Mouse (Mus musculus) fat pad, adult 2 months (tissue): Measurements from ENCODE around the gene Arel1.

Source experiments
- DNase-seq: peaks from one replicate; pipeline ENCODE4 v3.0.0-alpha.2; 2011; ENCODE audit warnings: low read depth, low spot score; ENCODE audit errors: extremely low read depth

Gene Arel1

DNA sequence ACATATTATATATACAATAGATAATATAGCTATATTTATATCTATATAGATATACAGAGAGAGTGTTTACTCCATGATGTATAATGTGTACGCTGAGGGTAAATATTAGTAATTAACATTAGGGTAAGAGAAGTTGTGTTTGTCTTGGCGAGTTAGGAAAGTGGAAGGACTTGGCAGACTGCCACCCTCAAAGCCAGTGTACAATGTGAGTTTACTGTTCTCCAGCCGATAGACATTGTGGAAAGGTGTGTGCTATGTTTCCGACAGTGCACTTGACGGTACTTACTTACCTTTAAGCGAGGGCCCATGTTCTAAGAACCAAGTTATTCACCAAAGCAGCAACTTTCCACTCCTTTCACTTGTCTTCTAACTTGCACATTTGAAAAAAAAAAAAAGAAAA, 19.9 kb downstream of the Arel1 start:
- no peak for DNase-seq

DNA sequence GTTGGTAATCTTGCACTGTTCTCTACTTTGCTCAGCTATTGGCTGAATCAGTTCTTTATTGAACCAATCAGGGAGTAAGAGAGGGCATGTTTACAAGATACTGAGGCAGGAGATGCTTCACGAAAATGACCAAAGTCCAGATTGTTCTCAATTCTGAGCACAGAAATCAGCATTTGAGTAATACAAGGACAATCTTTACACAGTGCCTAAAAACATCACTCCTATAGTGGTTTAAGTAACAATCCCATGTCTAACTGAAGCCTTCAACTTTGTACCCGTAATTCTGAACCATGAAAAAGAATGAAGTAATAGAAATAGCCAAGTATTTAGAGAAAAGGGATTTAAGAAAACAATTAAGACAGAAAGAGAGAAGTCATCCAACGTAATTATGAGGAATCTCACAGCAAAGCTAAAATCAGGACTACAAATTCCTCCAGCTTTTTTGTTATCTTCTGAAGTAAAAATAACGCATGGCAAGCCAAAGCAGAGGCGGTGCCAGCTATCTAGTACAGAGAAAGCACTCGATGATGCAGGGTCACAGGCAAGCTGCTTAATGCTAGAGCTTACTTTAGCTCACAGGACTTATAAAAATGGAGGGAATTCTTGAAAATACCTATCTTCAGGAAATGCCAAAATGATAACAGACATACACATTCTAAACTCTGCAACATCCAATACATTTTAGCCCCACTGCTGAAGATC, 22.0 kb downstream of the Arel1 start:
- no peak for DNase-seq

DNA sequence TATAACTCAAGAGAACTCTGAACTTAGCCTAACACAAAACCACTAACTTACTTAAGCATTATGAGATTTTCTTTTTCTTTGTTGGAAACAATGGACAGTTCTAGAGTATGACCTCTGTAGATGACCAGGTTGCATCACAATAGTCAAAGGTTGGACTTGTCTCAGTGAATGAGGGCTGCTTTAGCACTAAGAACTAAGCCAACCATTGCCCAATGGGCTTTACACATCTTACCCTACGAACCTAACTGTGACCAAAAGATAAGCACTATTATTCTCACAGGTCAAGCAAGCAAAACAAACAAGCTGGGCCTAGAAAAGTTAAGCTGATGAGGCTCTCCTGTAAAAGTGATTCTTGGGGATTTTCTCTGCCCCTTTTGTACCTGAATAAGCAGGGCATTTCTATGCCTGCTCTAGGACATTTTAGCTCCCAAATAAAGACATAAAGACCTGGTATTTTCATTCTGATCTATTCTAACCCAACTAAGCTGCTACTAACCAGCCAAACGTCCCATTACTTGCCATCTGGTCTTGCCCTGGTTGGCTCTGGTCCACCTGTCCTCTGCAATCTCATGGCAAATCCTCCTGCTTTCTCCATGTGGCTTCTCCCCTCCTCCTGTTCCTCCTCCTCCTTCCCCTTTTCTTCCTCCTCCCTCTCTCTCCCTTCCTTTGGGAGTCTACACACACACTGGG, 22.7 kb downstream of the Arel1 start:
- DNase-seq = peak; percentile 58

DNA sequence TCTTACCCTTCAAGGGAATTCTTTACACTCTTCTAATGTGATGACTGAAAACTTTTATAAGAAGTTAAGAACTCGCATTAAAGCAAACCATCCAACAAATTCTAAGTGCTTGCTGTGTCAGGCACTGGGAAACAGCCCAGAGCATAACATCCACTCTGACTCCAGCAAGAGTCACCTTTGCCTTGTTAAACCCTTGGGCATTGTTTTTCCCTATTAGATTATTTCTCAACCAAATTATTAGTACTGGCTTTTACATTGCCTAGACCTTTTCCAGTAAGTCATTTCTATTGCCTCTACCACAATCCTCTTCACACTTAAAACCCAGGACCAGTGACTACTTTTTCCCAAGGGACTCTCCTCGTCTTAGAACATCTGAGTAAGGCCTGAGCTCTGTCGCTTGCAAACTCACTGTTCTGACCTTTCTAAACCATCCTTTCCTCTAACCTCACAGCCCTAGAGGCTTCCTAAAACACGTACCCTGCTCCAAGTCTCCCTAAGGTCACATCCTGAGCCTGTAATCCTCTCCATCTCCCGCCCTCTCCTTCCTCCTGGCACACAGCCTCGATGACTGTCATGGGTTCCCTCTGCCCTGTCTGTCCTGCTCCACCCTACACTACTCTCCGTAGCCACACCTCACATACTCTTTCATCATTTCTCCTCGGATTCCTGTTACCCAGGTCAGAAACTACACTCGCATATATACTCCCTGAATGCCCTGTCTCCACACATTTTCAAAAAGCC, 25.7 kb downstream of the Arel1 start:
- DNase-seq = peak; percentile 70

DNA sequence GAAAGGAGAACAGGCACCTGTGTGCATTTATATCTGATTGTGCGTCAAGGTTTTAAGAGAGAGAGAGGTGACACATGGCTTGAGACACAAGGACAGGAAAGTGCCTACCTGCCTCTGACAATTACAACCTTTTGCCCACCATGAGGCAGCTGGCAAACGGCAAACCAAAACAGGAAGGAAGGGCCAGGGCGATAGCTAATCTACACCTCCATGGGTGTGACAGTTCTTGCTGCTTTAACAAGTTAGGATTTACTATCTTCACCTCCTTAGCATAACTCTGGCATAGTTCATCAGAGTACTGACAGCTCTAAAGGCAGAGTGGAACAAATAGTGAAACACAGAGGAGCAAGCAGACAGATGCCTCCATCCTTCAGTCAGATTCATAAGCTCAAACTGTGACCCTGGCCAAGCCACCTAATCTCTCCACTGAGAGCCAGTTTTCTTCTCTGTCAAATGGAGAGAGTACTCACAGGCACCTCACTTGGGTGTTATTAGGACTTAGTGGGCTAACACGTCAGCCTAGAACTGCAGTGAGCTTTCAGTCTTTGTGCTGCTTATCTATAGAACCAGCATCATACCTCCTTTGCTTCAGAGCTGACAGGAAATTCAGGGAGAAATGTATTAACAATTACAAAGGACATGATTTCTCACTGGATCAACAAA, 26.4 kb downstream of the Arel1 start:
- DNase-seq = no peak

DNA sequence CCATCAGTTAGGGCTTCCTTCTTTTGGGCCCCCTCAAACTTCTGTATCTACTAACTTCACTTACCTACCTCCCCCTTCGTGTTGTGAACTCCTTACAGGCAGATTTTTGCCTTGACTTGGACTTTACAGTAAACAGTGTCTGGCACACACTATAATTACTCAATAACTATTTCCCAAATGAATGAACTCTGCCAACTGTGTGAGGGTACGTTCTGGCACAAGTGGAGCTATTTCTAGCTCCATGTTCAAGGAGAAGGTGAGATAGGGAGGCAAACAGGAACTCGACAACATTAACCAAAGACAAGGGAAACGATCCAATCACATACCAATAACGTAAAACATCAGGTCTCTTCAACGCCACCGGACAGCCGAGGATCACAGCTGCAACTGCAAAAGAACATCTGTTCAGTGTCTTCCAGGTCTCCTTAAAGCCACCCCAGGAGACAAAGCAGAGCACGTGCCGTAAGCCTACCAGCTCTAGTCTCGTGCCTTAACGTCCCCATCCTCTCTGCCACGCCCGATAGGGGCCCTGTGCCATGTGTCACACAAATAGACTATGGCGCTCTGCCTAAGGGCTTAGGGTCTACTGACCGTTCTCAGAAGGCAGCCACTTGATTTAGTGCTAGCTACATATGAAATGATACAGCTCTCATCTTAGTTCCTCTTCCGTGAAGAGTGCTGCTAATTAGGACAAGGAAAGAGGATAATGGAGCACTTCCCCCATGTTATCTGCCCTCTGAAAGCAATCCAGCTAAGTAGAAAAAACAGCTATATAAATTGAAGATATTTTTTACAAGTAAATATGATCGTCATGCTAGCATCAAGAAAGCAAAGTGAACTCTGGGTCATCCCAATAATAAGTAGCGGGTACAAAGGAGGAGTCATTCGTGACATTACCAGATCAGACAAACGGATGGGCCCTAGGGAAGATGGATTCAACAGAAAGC, 27.4 kb downstream of the Arel1 start:
- DNase-seq = peak; percentile 59

DNA sequence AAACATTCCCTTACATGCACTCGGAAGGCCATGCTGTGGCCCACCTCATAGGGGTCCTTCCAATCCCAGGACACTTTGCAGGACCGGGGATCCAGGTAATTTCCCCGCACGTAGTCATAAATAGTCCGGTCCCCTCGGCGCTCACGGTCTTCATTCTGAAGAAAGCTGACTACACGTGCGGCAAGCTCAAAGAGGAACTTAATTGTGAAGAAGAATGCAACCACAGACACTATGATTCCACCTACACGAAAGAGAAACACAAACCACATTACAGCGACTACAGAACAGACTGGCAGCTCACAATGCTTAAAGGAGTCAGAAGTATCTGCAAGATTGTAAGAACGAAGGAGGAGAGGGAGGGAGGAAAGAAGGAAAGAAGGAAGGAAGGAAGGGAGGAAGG, 29.0 kb downstream of the Arel1 start:
- no peak for DNase-seq

DNA sequence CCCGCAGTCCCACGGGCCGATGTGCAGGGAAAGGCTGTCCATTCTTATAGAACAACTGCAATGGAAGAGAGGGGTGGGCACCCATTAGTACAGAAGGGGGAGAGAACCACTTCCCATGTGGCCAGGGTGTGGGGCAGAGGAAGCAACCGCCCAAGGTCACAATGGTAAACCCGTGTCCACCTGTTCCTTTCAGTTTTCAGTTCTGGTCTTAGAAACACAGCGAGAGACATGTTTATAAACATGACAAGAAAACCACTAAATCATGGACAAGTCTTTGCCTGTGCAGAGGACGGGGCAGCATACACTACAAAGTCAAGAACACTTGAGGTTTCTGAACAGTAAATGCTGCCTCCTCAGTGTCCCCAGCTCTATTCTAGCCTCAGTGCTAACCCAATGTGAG, 30.4 kb downstream of the Arel1 start:
- DNase-seq = no peak

DNA sequence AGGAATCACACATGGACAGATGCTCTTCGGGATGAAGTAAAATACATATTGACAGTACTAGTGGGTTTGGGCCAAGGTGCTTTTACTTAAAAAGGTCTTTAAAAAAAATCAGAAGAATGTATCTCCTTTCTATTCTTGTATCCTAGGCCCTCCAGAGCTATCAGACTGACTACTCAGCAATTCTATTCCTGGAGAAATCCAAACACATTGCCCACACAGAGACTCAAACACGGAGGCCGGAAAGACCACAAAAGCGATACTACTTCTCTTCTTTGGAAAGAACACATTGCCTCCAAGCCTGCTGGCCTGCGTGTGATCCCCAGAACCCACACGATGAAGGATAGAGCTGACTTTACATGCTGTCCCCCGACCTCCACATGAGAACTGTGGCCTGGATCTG, 31.6 kb downstream of the Arel1 start:
- no peak for DNase-seq

DNA sequence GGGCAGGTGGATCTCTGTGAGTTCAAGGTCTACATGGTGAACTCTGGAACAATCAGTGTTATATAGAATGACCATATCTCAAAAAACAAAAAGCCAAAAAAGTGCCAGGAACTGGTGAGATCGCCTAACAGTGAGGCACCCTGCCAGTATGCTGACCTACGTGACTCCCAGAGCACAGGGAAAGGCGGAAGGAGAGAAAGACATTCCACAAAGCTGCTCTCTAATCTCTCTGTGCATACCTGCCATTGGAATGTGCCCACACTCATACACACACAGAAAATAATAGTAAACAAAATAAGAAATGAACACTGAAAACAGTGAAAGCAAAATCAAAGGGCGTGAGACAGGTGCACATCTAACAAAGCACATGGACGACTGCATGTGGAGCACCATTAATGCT, 35.4 kb downstream of the Arel1 start:
- DNase-seq = no peak

DNA sequence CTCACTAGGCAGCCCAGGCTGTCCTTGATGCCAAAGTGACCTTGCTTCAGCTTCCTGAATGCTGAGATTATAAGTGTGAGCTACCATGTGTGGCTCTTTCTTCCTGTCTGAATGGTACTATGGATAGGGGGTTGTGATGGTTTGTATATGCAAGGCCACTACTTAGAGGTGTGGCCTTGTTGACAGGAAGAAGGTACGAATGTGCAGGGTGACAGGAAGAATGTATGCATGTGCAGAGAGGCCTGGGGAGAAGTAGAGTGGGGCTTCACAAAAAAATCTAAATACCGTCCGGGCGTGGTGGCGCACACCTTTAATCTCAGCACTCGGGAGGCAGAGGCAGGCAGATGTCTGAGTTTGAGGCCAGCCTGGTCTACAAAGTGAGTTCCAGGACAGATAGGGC, 38.5 kb downstream of the Arel1 start:
- DNase-seq = no peak

DNA sequence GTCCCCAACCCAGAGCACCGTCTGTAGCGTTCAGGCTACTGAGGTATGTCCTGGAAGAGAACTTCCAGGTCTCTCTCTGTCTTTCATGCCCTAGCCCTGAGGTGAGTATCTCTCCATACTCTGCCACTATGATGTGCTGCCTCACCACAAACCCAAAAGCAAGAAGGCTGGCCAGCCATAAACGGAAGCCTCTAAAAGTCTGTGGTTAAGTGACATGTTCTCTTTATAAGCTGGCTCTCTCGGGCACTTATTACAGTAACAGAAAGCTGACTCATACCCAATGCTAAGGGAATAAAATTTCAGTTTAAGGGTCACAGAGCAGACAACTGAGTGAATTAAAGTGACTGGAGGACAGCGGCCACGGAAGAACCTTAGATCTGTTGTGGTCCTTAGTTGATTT, 44.2 kb downstream of the Arel1 start:
- no peak for DNase-seq

DNA sequence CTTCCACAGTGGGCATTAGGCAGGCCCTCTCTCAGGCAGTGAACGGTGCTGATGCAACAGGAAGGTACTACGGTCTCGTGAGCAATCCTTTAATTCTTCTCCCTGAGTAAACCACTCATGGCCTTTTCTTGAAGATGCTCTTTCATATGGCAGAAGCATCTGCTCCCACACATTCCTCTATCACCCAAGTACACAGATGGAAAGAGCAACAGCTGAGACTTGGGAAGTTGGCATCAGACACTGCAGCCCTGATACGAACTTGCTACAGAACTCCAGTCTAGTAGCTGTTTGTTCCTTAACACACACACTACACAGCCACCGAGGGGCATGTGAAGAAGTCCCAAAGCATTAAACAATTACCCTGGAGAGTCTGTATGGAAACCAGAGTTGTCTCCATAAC, 46.4 kb downstream of the Arel1 start:
- DNase-seq = no peak

DNA sequence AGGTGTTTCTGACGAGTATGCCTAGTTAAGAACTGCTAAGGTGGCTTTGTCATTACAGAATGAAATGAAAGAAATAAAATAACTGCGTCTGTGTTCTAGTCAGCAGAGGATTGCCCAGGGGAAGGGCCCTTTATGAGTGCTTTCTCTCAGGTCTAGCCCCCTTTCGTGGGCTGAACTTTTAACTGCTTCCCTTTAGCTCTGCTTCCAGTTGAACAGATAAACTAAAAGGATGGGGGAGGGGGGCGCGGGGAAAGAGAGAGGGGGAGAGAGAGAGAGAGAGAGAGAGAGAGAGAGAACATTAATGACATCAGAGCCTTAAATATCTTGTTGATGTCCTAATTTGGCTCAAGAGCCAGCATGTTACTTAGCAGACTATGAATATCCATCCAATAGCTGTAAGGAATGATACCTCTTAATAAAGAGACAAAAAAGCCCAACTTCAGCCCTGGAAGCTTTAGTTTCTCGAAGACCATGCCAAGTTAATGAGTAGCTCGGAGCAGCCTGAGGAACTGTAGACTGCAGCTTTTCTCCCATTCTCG, 48.8 kb downstream of the Arel1 start:
- no peak for DNase-seq

DNA sequence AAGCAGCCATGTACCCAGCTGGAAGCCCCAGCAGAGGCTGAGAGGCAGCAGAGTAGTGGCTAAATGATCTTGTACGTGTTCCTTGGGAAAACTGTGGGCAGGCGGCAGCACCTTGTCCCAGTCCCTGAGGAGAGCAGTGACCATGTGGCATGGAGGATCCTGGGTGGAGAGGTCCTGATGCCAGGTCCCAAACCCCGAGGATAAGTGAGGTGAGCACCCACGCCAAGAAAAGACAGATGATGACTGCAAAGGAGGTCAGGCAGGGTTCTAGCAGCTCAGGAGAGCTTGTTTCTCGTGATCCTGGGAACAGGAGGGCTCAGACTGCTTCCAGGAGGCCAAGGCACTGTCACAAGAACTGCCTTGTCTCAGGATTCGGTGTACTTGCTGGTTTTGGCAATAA, 51.9 kb downstream of the Arel1 start:
- peak; percentile 59 for DNase-seq

DNA sequence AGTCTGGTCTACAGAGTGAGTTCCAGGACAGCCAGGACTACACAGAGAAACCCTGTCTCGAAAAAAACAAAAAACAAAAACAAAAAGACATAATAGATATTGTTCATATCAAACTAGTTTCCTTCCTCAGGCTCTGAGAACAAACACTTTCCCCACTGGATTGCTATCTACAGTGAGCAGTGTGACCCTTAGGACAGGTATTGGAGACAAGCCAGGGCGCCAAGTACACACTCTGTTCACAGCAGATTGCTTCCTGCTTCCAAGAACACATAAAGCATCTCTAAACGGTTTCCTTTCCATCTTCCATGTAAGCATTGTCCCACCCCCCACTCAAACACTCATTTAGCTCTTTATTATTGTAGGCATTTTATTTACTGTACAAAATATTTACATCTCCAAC, 52.9 kb downstream of the Arel1 start:
- no peak for DNase-seq

DNA sequence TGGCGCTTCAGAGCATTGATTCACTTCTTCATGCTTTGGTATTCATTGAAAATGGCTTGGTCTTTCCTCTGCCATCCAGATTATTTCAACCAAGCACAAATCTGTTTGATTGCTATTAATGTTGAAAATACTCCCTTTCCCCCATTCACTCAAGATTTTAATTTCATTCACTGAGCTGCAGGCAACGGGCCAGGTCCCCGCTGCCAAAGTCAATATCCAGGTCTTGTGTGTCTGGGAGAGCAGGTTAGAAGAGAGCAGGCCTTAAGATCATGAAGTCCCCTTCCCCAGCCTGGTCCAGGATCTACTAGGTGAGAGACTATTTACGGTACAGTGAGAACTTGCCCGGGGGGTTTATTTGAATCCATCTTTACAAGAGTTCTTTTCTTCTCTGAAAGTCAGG, 55.7 kb downstream of the Arel1 start:
- DNase-seq = peak; percentile 71

DNA sequence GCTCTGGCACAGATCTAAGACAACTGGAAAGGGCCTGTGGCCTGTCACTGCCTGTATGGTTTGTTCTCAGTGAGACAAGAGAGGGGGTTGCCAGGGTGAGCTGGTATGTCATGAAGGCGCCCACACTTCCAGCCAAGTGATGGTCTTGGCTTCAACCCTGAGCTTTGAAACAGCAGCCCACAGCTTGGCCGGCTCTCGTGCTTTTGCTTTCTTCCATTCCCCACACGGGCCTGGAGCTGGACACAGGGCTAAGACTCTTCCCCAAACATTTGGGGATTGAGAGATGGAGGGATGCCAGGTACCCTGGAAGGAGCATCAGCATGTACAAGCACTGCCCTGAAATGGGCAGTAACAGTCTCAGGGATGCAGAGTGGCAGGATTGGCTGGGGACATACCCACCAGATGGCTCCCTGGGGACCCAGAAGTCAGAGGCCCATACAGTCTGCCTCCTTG, 58.0 kb downstream of the Arel1 start:
- no peak for DNase-seq

DNA sequence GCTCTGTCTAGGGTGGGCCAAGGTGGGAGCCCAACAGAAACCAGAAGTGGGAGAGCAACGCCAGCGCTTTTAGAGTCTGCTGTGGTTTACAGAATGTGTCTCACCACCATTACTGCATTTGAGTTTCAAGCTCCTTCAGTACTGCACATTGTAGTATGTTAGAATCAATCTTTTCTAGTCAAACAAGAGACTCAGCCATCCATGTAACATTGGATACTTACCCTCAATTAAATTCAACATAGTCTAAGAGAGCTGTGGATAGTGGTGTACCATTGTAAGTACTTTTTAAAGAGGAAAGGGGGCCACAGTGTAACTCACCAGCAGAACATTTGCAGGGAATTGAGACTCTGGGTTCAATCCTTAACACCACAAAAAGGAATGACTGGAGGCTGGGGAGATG, 59.1 kb downstream of the Arel1 start:
- DNase-seq = no peak

DNA sequence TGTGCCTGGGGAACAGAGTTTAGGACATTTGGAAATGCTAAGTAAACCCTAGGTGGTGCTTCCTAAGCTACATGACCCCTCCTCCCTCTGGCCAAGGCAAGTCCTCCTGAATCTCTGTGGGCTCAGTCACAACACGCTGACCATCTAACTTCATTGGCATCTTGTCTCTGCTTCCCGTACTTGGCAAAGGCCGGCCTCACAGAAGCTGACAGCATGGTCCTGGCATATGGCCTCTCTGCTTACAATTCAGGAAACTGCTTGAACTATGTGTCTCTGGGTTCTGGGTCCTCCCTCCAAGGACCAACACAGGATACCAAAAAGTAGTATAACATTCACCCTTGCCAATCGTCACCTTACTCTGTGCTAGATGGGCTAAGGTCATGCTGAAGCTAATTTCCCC, 60.6 kb downstream of the Arel1 start:
- DNase-seq = no peak
